Mouse (Mus musculus): ENCODE measurements around the gene Tfrc. TPM values are rescaled to one million over a fixed set of nuclear protein-coding genes. Genes with fewer than 3 reads are reported as not detected.
A peak's percentile ranks its signal among the peaks of the same experiment; 100 is the strongest.

Gene Tfrc
- polyA plus RNA-seq, 2 experiments: 235 to 388 TPM

DNA sequence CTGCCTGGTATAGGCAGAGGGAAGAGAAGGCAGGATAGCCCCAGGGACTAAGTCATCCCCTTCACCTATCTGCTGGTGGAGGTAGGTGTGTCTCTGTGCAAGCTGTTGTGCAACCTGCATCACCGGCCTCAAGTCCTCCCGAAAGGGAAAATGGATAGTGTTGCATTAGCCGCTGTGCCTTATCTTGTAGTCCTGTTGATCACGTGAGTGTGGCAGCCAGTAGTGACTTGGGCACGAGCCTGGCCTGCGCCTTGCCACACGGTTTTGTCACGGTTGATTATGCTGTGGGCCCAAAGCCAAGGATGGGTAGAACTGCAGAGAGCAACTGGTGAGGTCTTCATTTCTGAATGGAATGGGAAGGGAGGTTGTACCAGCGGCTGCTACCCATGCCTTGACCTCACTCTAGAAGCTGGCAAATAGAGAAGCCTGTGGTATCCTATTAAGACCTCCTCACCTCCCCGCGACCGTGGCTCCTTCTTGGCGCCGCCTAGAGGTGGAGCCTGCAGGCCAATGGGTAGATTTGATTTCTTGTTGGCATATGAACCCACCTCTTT is 36.7 kb downstream of the Tfrc start:
- H3K27me3 ChIP-seq (ENCODE audit: control insufficient read depth, insufficient read depth, low read length): no peaks in the 10 kb centered on the region
- peak overlapping the region; percentile 61 for H3K27ac ChIP-seq
- TF ChIP-seq EP300 (IDR thresholded peaks at IDR 0.05; ENCODE audit: low read depth) (no peak), CTCF (IDR thresholded peaks at IDR 0.05; ENCODE audit: low read depth) (peak; percentile 86)
- peak overlapping the region; percentile 93 for H3K9ac ChIP-seq (replicated peaks)
- H3K4me3 ChIP-seq (ENCODE audit: insufficient read depth in 1 of 2, low read depth in 2 of 2, low read length in 2 of 2): peak overlapping the region; percentile 64 to 92
- peak; percentile 83 for ATAC-seq (ENCODE audit: insufficient read depth)
- DNase-seq (ENCODE audit: low read depth in 3 of 3, low spot score in 3 of 3): peak; percentile 70 to 76 (median 71)
- H3K9me3 ChIP-seq (ENCODE audit: control insufficient read depth, low read length): no peaks in the 10 kb centered on the region
- peak overlapping the region; percentile 89 for H3K4me2 ChIP-seq (ENCODE audit: low read depth)
- H3K4me1 ChIP-seq (replicated peaks; ENCODE audit: control insufficient read depth in 2 of 2, insufficient read depth in 2 of 2, low read length in 1 of 2): peaks cover 9 to 17% of the 10 kb centered on the region in 2 experiments
- no peaks in the 10 kb centered on the region for H3K36me3 ChIP-seq (replicated peaks; ENCODE audit: control insufficient read depth, insufficient read depth, low read depth)
- 5% methylated on average over 14 of the region's 14 CpGs for WGBS (ENCODE audit: insufficient replicate concordance)

DNA sequence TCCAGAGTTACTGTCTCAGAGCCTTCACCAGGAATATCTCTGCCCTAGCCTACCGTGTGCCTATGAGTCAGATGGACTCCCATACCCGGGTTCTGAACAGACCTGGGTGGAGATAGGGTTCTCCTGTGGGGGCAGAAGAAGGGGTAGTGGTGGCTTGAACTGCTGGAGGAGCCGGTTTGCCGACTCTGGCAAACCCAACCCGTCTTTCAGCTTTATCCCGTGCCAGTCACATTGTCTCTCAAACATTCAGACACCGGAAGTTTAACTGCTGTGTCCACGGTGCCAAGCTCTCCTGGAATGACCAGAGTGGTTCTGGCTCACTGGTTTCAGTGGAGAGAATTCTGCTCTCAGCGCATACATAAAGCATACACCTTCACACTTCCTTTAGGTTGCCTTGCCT is 37.3 kb downstream of the Tfrc start:
- ATAC-seq (ENCODE audit: insufficient read depth): no peak
- H3K36me3 ChIP-seq (replicated peaks; ENCODE audit: control insufficient read depth, insufficient read depth, low read depth): no peaks in the 10 kb centered on the region
- H3K9me3 ChIP-seq (ENCODE audit: control insufficient read depth, low read length): no peaks in the 10 kb centered on the region
- H3K4me2 ChIP-seq (ENCODE audit: low read depth): peak overlapping the region; percentile 89
- H3K4me1 ChIP-seq (replicated peaks; ENCODE audit: control insufficient read depth in 2 of 2, insufficient read depth in 2 of 2, low read length in 1 of 2): peaks cover 9 to 20% of the 10 kb centered on the region in 2 experiments
- H3K27me3 ChIP-seq (ENCODE audit: control insufficient read depth, insufficient read depth, low read length): no peaks in the 10 kb centered on the region
- no peak for DNase-seq (ENCODE audit: low read depth in 3 of 3, low spot score in 3 of 3)
- WGBS (ENCODE audit: insufficient replicate concordance): 76% methylated on average over 9 of the region's 9 CpGs
- no peak for TF ChIP-seq EP300 (IDR thresholded peaks at IDR 0.05; ENCODE audit: low read depth)
- TF ChIP-seq CTCF (IDR thresholded peaks at IDR 0.05; ENCODE audit: low read depth): no peak
- peak overlapping the region; percentile 64 to 92; a peak in 3 of 4 replicates for H3K4me3 ChIP-seq (ENCODE audit: insufficient read depth in 1 of 2, low read depth in 2 of 2, low read length in 2 of 2)
- H3K27ac ChIP-seq: no peak overlapping the region
- H3K9ac ChIP-seq (replicated peaks): peak overlapping the region; percentile 55

DNA sequence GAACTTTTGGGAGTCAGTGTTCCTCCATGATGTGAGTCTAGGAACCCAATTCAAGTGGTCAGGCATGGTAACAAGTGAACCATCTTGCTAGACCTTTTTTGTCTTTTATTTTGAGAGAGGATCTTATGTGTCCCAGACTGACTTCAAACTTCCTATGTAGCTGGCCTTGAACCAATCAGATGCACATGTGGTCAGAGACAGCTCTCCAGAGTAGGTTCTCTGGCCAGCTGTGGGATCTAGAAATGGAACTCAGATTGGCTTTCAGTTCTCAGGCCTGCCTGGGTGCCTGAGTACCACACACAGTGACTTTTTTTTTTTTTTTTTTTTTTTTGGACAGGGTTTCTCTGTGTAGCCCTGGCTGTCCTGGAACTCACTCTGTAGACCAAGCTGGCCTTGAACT is 39.0 kb downstream of the Tfrc start:
- no peak overlapping the region for H3K9ac ChIP-seq (replicated peaks)
- no peak overlapping the region for H3K27ac ChIP-seq
- no peaks in the 10 kb centered on the region for H3K36me3 ChIP-seq (replicated peaks; ENCODE audit: control insufficient read depth, insufficient read depth, low read depth)
- ATAC-seq (ENCODE audit: insufficient read depth) (no peak), DNase-seq (ENCODE audit: low read depth in 3 of 3, low spot score in 3 of 3) (no peak)
- peaks cover 9 to 26% of the 10 kb centered on the region in 2 experiments for H3K4me1 ChIP-seq (replicated peaks; ENCODE audit: control insufficient read depth in 2 of 2, insufficient read depth in 2 of 2, low read length in 1 of 2)
- no peaks in the 10 kb centered on the region for H3K9me3 ChIP-seq (ENCODE audit: control insufficient read depth, low read length)
- TF ChIP-seq EP300 (IDR thresholded peaks at IDR 0.05; ENCODE audit: low read depth) (no peak), CTCF (IDR thresholded peaks at IDR 0.05; ENCODE audit: low read depth) (no peak)
- no peak overlapping the region for H3K4me2 ChIP-seq (ENCODE audit: low read depth)
- no peak overlapping the region for H3K4me3 ChIP-seq (ENCODE audit: insufficient read depth in 1 of 2, low read depth in 2 of 2, low read length in 2 of 2)
- no peaks in the 10 kb centered on the region for H3K27me3 ChIP-seq (ENCODE audit: control insufficient read depth, insufficient read depth, low read length)

DNA sequence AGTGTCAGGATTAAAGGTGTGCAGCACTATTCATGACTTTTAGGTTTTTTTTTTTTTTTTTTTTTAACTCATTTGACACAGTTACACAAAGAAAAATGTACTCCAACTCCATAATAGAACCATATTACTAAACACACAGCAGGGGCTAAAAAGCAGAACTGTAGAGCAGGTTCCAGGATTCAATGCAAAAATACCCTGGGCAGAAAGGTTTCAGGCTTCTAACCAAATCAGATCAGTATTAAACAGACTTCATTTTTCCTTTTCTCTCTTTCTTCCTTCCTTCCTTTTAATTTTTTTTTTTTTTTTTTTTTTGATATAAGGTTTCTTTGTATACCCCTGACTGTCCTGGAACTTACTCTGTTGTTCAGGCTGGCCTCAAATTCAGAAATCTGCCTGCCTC is 41.7 kb downstream of the Tfrc start:
- Histone ChIP-seq H3K4me1 (replicated peaks; ENCODE audit: control insufficient read depth in 2 of 2, insufficient read depth in 2 of 2, low read length in 1 of 2) (peaks cover 6 to 18% of the 10 kb centered on the region in 2 experiments), H3K4me2 (ENCODE audit: low read depth) (no peak overlapping the region), H3K9me3 (ENCODE audit: control insufficient read depth, low read length) (no peaks in the 10 kb centered on the region), H3K9ac (replicated peaks) (no peak overlapping the region), H3K36me3 (replicated peaks; ENCODE audit: control insufficient read depth, insufficient read depth, low read depth) (no peaks in the 10 kb centered on the region), H3K27me3 (ENCODE audit: control insufficient read depth, insufficient read depth, low read length) (no peaks in the 10 kb centered on the region), H3K4me3 (ENCODE audit: insufficient read depth in 1 of 2, low read depth in 2 of 2, low read length in 2 of 2) (no peak overlapping the region), H3K27ac (no peak overlapping the region)
- TF ChIP-seq CTCF (IDR thresholded peaks at IDR 0.05; ENCODE audit: low read depth) (no peak), EP300 (IDR thresholded peaks at IDR 0.05; ENCODE audit: low read depth) (no peak)
- no peak for ATAC-seq (ENCODE audit: insufficient read depth)
- no peak for DNase-seq (ENCODE audit: low read depth in 3 of 3, low spot score in 3 of 3)

DNA sequence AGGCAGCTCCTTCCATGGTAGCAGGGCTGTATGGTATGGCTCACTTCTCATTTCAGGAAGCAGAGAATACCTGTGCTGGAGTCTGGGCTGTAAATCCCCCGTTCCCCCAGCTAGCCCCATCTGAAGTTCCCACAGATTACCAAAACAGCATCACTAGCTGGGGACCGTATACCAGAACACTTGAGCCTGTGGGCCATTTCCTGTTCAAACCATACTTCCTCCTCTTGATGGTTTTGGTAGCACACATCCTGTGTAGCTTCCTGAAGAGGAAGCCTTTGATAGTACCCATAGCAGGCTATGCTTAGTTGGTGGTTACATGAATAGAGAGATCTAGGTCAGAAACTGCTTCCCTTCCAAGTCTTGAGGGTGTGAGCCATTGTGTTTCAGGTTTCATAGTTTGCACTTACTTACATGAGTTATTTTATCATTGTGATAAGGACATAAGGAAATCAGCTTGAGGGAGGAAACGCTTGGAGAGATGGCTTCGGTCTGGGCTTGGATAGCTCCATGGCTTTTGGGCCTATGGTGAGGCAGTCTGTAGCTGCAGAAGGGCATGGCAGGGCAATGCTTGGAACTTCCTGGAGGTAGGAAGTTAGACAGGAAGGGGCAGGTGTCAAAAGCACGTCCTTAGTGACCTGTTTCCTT is 42.4 kb downstream of the Tfrc start:
- 28% methylated on average over 5 of the region's 5 CpGs for WGBS (ENCODE audit: insufficient replicate concordance)
- H3K36me3 ChIP-seq (replicated peaks; ENCODE audit: control insufficient read depth, insufficient read depth, low read depth): no peaks in the 10 kb centered on the region
- no peaks in the 10 kb centered on the region for H3K27me3 ChIP-seq (ENCODE audit: control insufficient read depth, insufficient read depth, low read length)
- TF ChIP-seq EP300 (IDR thresholded peaks at IDR 0.05; ENCODE audit: low read depth) (no peak), CTCF (IDR thresholded peaks at IDR 0.05; ENCODE audit: low read depth) (no peak)
- no peak overlapping the region for H3K9ac ChIP-seq (replicated peaks)
- H3K4me1 ChIP-seq (replicated peaks; ENCODE audit: control insufficient read depth in 2 of 2, insufficient read depth in 2 of 2, low read length in 1 of 2): peaks cover under 1 to 13% of the 10 kb centered on the region in 2 experiments
- H3K27ac ChIP-seq: no peak overlapping the region
- H3K4me3 ChIP-seq (ENCODE audit: insufficient read depth in 1 of 2, low read depth in 2 of 2, low read length in 2 of 2): no peak overlapping the region
- ATAC-seq (ENCODE audit: insufficient read depth): peak; percentile 37; the same call in 1 of the 2 replicates
- H3K9me3 ChIP-seq (ENCODE audit: control insufficient read depth, low read length): no peaks in the 10 kb centered on the region
- no peak overlapping the region for H3K4me2 ChIP-seq (ENCODE audit: low read depth)
- DNase-seq (ENCODE audit: low read depth in 3 of 3, low spot score in 3 of 3): no peak

Data from liver, embryonic 14.5 days (tissue).